Mouse (Mus musculus) C2C12 (cell line): ENCODE data around the gene Arl4c. TPM values are rescaled to one million over a fixed set of nuclear protein-coding genes. Genes with fewer than 3 reads are reported as not detected.

Experiments
- H3K27me3 ChIP-seq: one replicate; pipeline ENCODE4 v1.6.1; 2011; ENCODE audit not compliant: control insufficient read depth, insufficient read depth, insufficient read length
- H3K36me3 ChIP-seq: one replicate; pipeline ENCODE4 v1.6.1; 2011; ENCODE audit not compliant: control insufficient read depth, insufficient read depth
- H3K4me3 ChIP-seq: one replicate; pipeline ENCODE4 v1.5.1; 2011; ENCODE audit warnings: mild to moderate bottlenecking, control low read depth; ENCODE audit not compliant: poor library complexity, insufficient read depth, severe bottlenecking
- H3K79me2 ChIP-seq: one replicate; pipeline ENCODE4 v1.6.1; 2011; ENCODE audit not compliant: control insufficient read depth, insufficient read depth
- H3K79me3 ChIP-seq: one replicate; pipeline ENCODE4 v1.6.1; 2011; ENCODE audit warnings: low read depth, control low read depth
- H3ac ChIP-seq: one replicate; pipeline ENCODE3; 2011; ENCODE audit warnings: low read depth; ENCODE audit not compliant: control insufficient read depth, insufficient read length
- CEBPB ChIP-seq: IDR thresholded peaks from one replicate; pipeline ENCODE4 v1.6.1; 2011; ENCODE audit warnings: low read depth, mild to moderate bottlenecking, control low read depth, moderate library complexity
- CTCF ChIP-seq: IDR thresholded peaks from one replicate; pipeline ENCODE4 v1.5.1; 2011; ENCODE audit not compliant: control insufficient read depth, insufficient read depth, insufficient read length
- FOSL1 ChIP-seq: IDR thresholded peaks from one replicate; pipeline ENCODE4 v1.8.0; 2011; ENCODE audit warnings: mild to moderate bottlenecking, low read length; ENCODE audit not compliant: poor library complexity, insufficient read depth, severe bottlenecking
- MAX ChIP-seq: IDR thresholded peaks from one replicate; pipeline ENCODE4 v1.6.1; 2011; ENCODE audit warnings: mild to moderate bottlenecking, control low read depth
- MYOD1 ChIP-seq: IDR thresholded peaks from one replicate; pipeline ENCODE4 v1.6.1; 2011; ENCODE audit warnings: low read depth; ENCODE audit not compliant: control insufficient read depth, insufficient read length
- MYOG ChIP-seq: IDR thresholded peaks from one replicate; pipeline ENCODE4 v1.6.1; 2011; ENCODE audit not compliant: control insufficient read depth, insufficient read length; ENCODE audit errors: extremely low read depth
- USF1 ChIP-seq: IDR thresholded peaks from one replicate; pipeline ENCODE4 v1.6.1; 2011; ENCODE audit warnings: low read depth, mild to moderate bottlenecking, control low read depth, moderate library complexity
- long read RNA-seq, 2 experiments: library from polyadenylated mRNA; unstranded; transcript quantifications; one replicate each; pipeline ENCODE4 v2.0.0; 2019 to 2020
- polyA plus RNA-seq: library from polyadenylated mRNA; unstranded; fragments of >200 nt; fragmentation: generic; extraction: Trizol; gene quantifications from one replicate; pipeline ENCODE4 v1.2.1, GENCODE M21; 2012; ENCODE audit warnings: missing spikeins

Gene Arl4c
- polyA plus RNA-seq: 81.3 TPM
- long read RNA-seq, experiment 1, transcript Arl4c-202 (1 exons, 3,997 nt): major isoform, 9 of 9 reads
- long read RNA-seq, experiment 1, partial matches to known transcripts: 0 of 9 reads
- long read RNA-seq, experiment 1, other reads (novel, unspliced or antisense): 0 of 9 reads
- long read RNA-seq, experiment 2, transcript Arl4c-202 (1 exons, 3,997 nt): major isoform, 51 of 52 reads
- long read RNA-seq, experiment 2, partial matches to known transcripts: 0 of 52 reads
- long read RNA-seq, experiment 2, other reads (novel, unspliced or antisense): 1 of 52 reads

GRCm38 (mm10) chr1:88701870-88702661, at the start of gene Arl4c:
Arl4c (minus strand) TSS chr1:88702221.
- no peaks in the 10 kb centered on the region for H3K27me3 ChIP-seq
- TF ChIP-seq USF1: no peak
- no peak for TF ChIP-seq CTCF
- TF ChIP-seq MYOG: no peak
- TF ChIP-seq CEBPB: no peak
- TF ChIP-seq MYOD1: no peak
- TF ChIP-seq MAX: no peak
- TF ChIP-seq FOSL1: no peak

GRCm38 (mm10) chr1:88751332-88751731, 49.3 kb upstream of the Arl4c start:
- no peaks in the 10 kb centered on the region for H3K27me3 ChIP-seq
- no peaks in the 10 kb centered on the region for H3K79me2 ChIP-seq
- H3K79me3 ChIP-seq: no peaks in the 10 kb centered on the region
- no peak overlapping the region for H3K4me3 ChIP-seq
- no peak overlapping the region for H3ac ChIP-seq
- TF ChIP-seq FOSL1 (no peak), MYOD1 (no peak), CTCF (no peak), MYOG (no peak), MAX (no peak), CEBPB (no peak), USF1 (no peak)
- H3K36me3 ChIP-seq: no peaks in the 10 kb centered on the region

More at GRCm38 (mm10) chr1:88701870-88702661, at the start of gene Arl4c:
- Histone ChIP-seq H3K79me2 (peaks cover 49% of the 10 kb centered on the region), H3K4me3 (peak within 1 kb of the TSS; percentile 96), H3K79me3 (peaks cover 44% of the 10 kb centered on the region), H3K36me3 (peaks cover 34% of the 10 kb centered on the region), H3ac (peak within 1 kb of the TSS; percentile 98)

GRCm38 (mm10) chr1:88750576-88750975, 48.6 kb upstream of the Arl4c start:
- H3K27me3 ChIP-seq: no peaks in the 10 kb centered on the region
- H3ac ChIP-seq: no peak overlapping the region
- no peaks in the 10 kb centered on the region for H3K79me3 ChIP-seq
- no peak overlapping the region for H3K4me3 ChIP-seq
- TF ChIP-seq FOSL1 (no peak), MYOD1 (no peak), MYOG (no peak), CEBPB (no peak), CTCF (no peak), MAX (no peak), USF1 (no peak)
- no peaks in the 10 kb centered on the region for H3K36me3 ChIP-seq
- no peaks in the 10 kb centered on the region for H3K79me2 ChIP-seq

- H3K27me3 ChIP-seq: no peaks in the 10 kb centered on the region
- H3K36me3 ChIP-seq: no peaks in the 10 kb centered on the region
- no peaks in the 10 kb centered on the region for H3K79me3 ChIP-seq
- no peak overlapping the region for H3ac ChIP-seq
- H3K79me2 ChIP-seq: no peaks in the 10 kb centered on the region
- peak; percentile 16 for TF ChIP-seq CTCF
- no peak for TF ChIP-seq CEBPB
- no peak overlapping the region for H3K4me3 ChIP-seq
Observed at GRCm38 (mm10) chr1:88750126-88750525, 48.1 kb upstream of the Arl4c start.

- H3K79me2 ChIP-seq: no peaks in the 10 kb centered on the region
Observed at GRCm38 (mm10) chr1:88749106-88749505, 47.1 kb upstream of the Arl4c start.

GRCm38 (mm10) chr1:88745256-88745655, 43.2 kb upstream of the Arl4c start:
- no peaks in the 10 kb centered on the region for H3K79me3 ChIP-seq
- no peak overlapping the region for H3ac ChIP-seq
- peak; percentile 15 for TF ChIP-seq MAX
- peak; percentile 79 for TF ChIP-seq CTCF
- no peak for TF ChIP-seq MYOD1
- TF ChIP-seq CEBPB: no peak
- no peak for TF ChIP-seq FOSL1
- no peaks in the 10 kb centered on the region for H3K79me2 ChIP-seq
- no peak overlapping the region for H3K4me3 ChIP-seq
- H3K27me3 ChIP-seq: no peaks in the 10 kb centered on the region
- no peaks in the 10 kb centered on the region for H3K36me3 ChIP-seq

More at GRCm38 (mm10) chr1:88749106-88749505, 47.1 kb upstream of the Arl4c start:
- Histone ChIP-seq H3K79me3 (no peaks in the 10 kb centered on the region), H3K36me3 (no peaks in the 10 kb centered on the region), H3K27me3 (no peaks in the 10 kb centered on the region), H3ac (no peak overlapping the region), H3K4me3 (no peak overlapping the region)
- TF ChIP-seq USF1 (no peak), CEBPB (no peak), MYOG (no peak), CTCF (no peak), MAX (no peak), FOSL1 (no peak), MYOD1 (no peak)
